Mouse (Mus musculus) embryonic facial prominence, embryonic 11.5 days (tissue): ENCODE data around the gene Foxa1. TPM values are rescaled to one million over a fixed set of nuclear protein-coding genes. Genes with fewer than 3 reads are reported as not detected.

Experiments used
- ATAC-seq: fragments of 200-750 bp; cut with Nextera tagmentation; replicated peaks from 2 replicates; pipeline ENCODE4 v1.8.0; 2017; ENCODE audit warnings: low read depth; ENCODE audit not compliant: insufficient number of reproducible peaks, low FRiP score, low TSS enrichment
- DNase-seq: peaks from one replicate; pipeline ENCODE4 v3.0.0-alpha.2; 2015; ENCODE audit warnings: low spot score
- H3K27ac ChIP-seq: fragments of 300-500 bp; sonication (generic); replicated peaks from 2 replicates; pipeline ENCODE4 v1.5.1; 2014; ENCODE audit warnings: mild to moderate bottlenecking, low read depth, low read length, control low read depth
- H3K27me3 ChIP-seq: fragments of 300-500 bp; sonication (generic); 2 replicates; pipeline ENCODE4 v1.6.1; 2014; ENCODE audit warnings: mild to moderate bottlenecking, low read length, moderate library complexity, mixed read lengths; ENCODE audit not compliant: control insufficient read depth, insufficient read depth
- H3K36me3 ChIP-seq: fragments of 300-500 bp; sonication (generic); replicated peaks from 2 replicates; pipeline ENCODE4 v1.6.1; 2014; ENCODE audit warnings: low read depth, mild to moderate bottlenecking, low read length, moderate library complexity, mixed read lengths; ENCODE audit not compliant: control insufficient read depth, insufficient read depth
- H3K4me1 ChIP-seq: fragments of 300-500 bp; sonication (generic); 2 replicates; pipeline ENCODE4 v1.6.1; 2014; ENCODE audit warnings: low read length, mixed read lengths; ENCODE audit not compliant: control insufficient read depth, insufficient read depth
- H3K4me2 ChIP-seq: fragments of 300-500 bp; sonication (generic); 2 replicates; pipeline ENCODE4 v1.6.1; 2014; ENCODE audit warnings: low read depth, mild to moderate bottlenecking, control low read depth, low read length, moderate library complexity
- H3K4me3 ChIP-seq: fragments of 300-500 bp; sonication (generic); 2 replicates; pipeline ENCODE4 v1.5.1; 2014; ENCODE audit warnings: low read depth, low read length, control low read depth
- H3K9ac ChIP-seq: fragments of 300-500 bp; sonication (generic); replicated peaks from 2 replicates; pipeline ENCODE4 v1.6.1; 2014; ENCODE audit warnings: mild to moderate bottlenecking, control low read depth, low read length
- H3K9me3 ChIP-seq: fragments of 300-500 bp; sonication (generic); replicated peaks from 2 replicates; pipeline ENCODE4 v1.6.1; 2016; ENCODE audit warnings: mild to moderate bottlenecking, low read length, inconsistent platforms, mixed read lengths; ENCODE audit not compliant: control insufficient read depth
- WGBS: fragments of 180-500 bp; shearing (Covaris S2); extraction: QIAGEN DNeasy Blood & Tissue Kit; methylation state at CpG from one replicate; pipeline ENCODE4 v1.1.7; 2014; 5-methylcytosine and 5-hydroxymethylcytosine counted together
- polyA plus RNA-seq: library from polyadenylated mRNA; unstranded; fragments of >200 nt; fragmentation: Nextera tagmentation; extraction: Ambion mirVana; gene quantifications from 2 replicates; pipeline ENCODE4 v1.2.1, GENCODE M21; 2014

The Foxa1 gene
- polyA plus RNA-seq, 1 experiment from 2014 or later: 1.9 TPM

- DNase-seq: no peak
- no peak for ATAC-seq
- H3K4me1 ChIP-seq: peaks cover 3% of the 10 kb centered on the region
- no peak overlapping the region for H3K9ac ChIP-seq
- H3K27me3 ChIP-seq: peaks cover 58% of the 10 kb centered on the region
- no peak overlapping the region for H3K27ac ChIP-seq
- H3K4me2 ChIP-seq: no peak overlapping the region
- no peak overlapping the region for H3K4me3 ChIP-seq
- H3K36me3 ChIP-seq: no peaks in the 10 kb centered on the region
- WGBS: 3% methylated on average over 11 of the region's 11 CpGs
- no peaks in the 10 kb centered on the region for H3K9me3 ChIP-seq
Observed at GRCm38 (mm10) chr12:57536909-57537670, 9.6 kb downstream of the Foxa1 start.

GRCm38 (mm10) chr12:57536056-57536908, 10.4 kb downstream of the Foxa1 start:
- DNase-seq: peak; percentile 23
- Histone ChIP-seq H3K9me3 (no peaks in the 10 kb centered on the region), H3K4me1 (peaks cover 3% of the 10 kb centered on the region), H3K4me2 (no peak overlapping the region), H3K27me3 (peaks cover 55% of the 10 kb centered on the region), H3K36me3 (no peaks in the 10 kb centered on the region), H3K9ac (no peak overlapping the region), H3K27ac (no peak overlapping the region), H3K4me3 (no peak overlapping the region)
- ATAC-seq: no peak
- WGBS: 2% methylated on average over 25 of the region's 25 CpGs

- Histone ChIP-seq H3K4me2 (peak overlapping the region; percentile 11; the same call in 1 of the 2 replicates), H3K9me3 (no peaks in the 10 kb centered on the region), H3K4me3 (no peak overlapping the region), H3K27ac (no peak overlapping the region), H3K27me3 (peaks cover 48% of the 10 kb centered on the region), H3K36me3 (no peaks in the 10 kb centered on the region), H3K9ac (no peak overlapping the region), H3K4me1 (peaks cover 3% of the 10 kb centered on the region)
- DNase-seq (peak; percentile 53), ATAC-seq (peak; percentile 71)
- under 1% methylated on average over 38 of the region's 39 CpGs for WGBS
Observed at GRCm38 (mm10) chr12:57534879-57535611, 11.7 kb downstream of the Foxa1 start.

- peaks cover 3% of the 10 kb centered on the region for H3K4me1 ChIP-seq
- H3K36me3 ChIP-seq: no peaks in the 10 kb centered on the region
- no peak overlapping the region for H3K27ac ChIP-seq
- WGBS: 1% methylated on average over 4 of the region's 6 CpGs
- peaks cover 48% of the 10 kb centered on the region for H3K27me3 ChIP-seq
- H3K9me3 ChIP-seq: no peaks in the 10 kb centered on the region
- ATAC-seq (no peak), DNase-seq (no peak)
- no peak overlapping the region for H3K9ac ChIP-seq
- no peak overlapping the region for H3K4me3 ChIP-seq
- 0 out of 2 replicates have a peak overlapping the region, but pooled peaks have one; percentile 11 for H3K4me2 ChIP-seq
Observed at GRCm38 (mm10) chr12:57534517-57534878, 12.2 kb downstream of the Foxa1 start.

- 9% methylated on average over 9 of the region's 9 CpGs for WGBS
- Histone ChIP-seq H3K27me3 (peaks cover 34% of the 10 kb centered on the region), H3K27ac (no peak overlapping the region), H3K36me3 (no peaks in the 10 kb centered on the region), H3K4me1 (no peaks in the 10 kb centered on the region; the same call in 1 of the 2 replicates), H3K9ac (no peak overlapping the region), H3K4me3 (no peak overlapping the region), H3K4me2 (no peak overlapping the region), H3K9me3 (no peaks in the 10 kb centered on the region)
- no peak for DNase-seq
- no peak for ATAC-seq
Observed at GRCm38 (mm10) chr12:57530474-57530873, 16.2 kb downstream of the Foxa1 start.

GRCm38 (mm10) chr12:57528335-57528734, 18.4 kb downstream of the Foxa1 start:
- Histone ChIP-seq H3K4me3 (no peak overlapping the region), H3K4me2 (no peak overlapping the region), H3K4me1 (no peaks in the 10 kb centered on the region), H3K9me3 (no peaks in the 10 kb centered on the region), H3K9ac (no peak overlapping the region), H3K27ac (no peak overlapping the region), H3K36me3 (no peaks in the 10 kb centered on the region), H3K27me3 (peaks cover 16% of the 10 kb centered on the region)
- WGBS: 82% methylated on average over 4 of the region's 4 CpGs
- no peak for DNase-seq
- ATAC-seq: no peak

GRCm38 (mm10) chr12:57515702-57516377, 30.9 kb downstream of the Foxa1 start:
- Histone ChIP-seq H3K27ac (no peak overlapping the region), H3K36me3 (no peaks in the 10 kb centered on the region), H3K27me3 (no peaks in the 10 kb centered on the region), H3K4me1 (no peaks in the 10 kb centered on the region), H3K9me3 (no peaks in the 10 kb centered on the region), H3K4me3 (no peak overlapping the region), H3K4me2 (no peak overlapping the region), H3K9ac (no peak overlapping the region)
- DNase-seq: no peak
- WGBS: 48% methylated on average over 12 of the region's 12 CpGs
- ATAC-seq: no peak
